18 mouse cellular contexts compared by ENCODE assay signal in genomic region chr2:164054671-164055070, GRCm38 (mm10). TPM values are rescaled to one million over a fixed set of nuclear protein-coding genes. Genes with fewer than 3 reads are reported as not detected.
DNase-seq lines count a peak whose midpoint lies in the region; ATAC-seq lines count a peak whose summit lies in the region.
"Had no signal": no experiment of that assay in that cellular context is flagged by ENCODE, and none has a peak within 500 bp of the region (broad histone marks: within the 10 kb centered on the region; RNA-seq: fewer than 3 reads in every experiment).

No protein-coding gene starts in this region.

- no peaks in the 10 kb centered on the region for H3K9me3 ChIP-seq in heart, embryonic 13.5 days
- H3K9me3 ChIP-seq in heart, embryonic 11.5 days (replicated peaks; ENCODE audit: control insufficient read depth, low read length) = no peaks in the 10 kb centered on the region
- H3K9me3 ChIP-seq: embryonic facial prominence, embryonic 12.5 days; forebrain, embryonic 15.5 days; G1E; hindbrain, embryonic 13.5 days had no signal

- H3K27ac ChIP-seq in heart, embryonic 13.5 days (replicated peaks) = peak overlapping the region; percentile 73; the same call in 1 of the 2 replicates
- no peak overlapping the region for H3K27ac ChIP-seq in heart, embryonic 11.5 days (ENCODE audit: low read depth, low read length)
- H3K27ac ChIP-seq: embryonic facial prominence, embryonic 12.5 days; forebrain, embryonic 15.5 days; hindbrain, embryonic 13.5 days; hindbrain, postnatal 0 days had no signal

- peak; percentile 15 to 36 for DNase-seq in cerebellum, adult 18-20 months
- DNase-seq in thymus, postnatal 0 days (ENCODE audit: low spot score) = peak; percentile 82
- DNase-seq in adrenal gland, postnatal 4 days (ENCODE audit: low spot score in 2 of 2) = no peak
- DNase-seq: B cell, adult 2 months; cerebellum, adult 8-10 months; gastrocnemius, postnatal 14 days; heart, adult 2 months; kidney, adult 18-20 months had no signal

- WGBS in heart, embryonic 13.5 days = 83% methylated on average over 8 of the region's 8 CpGs
- 87% methylated on average over 8 of the region's 8 CpGs for WGBS in heart, embryonic 11.5 days (ENCODE audit: insufficient replicate concordance)

- peaks cover 4% of the 10 kb centered on the region; the same call in 1 of the 2 replicates for H3K27me3 ChIP-seq in heart, embryonic 13.5 days (replicated peaks)
- no peaks in the 10 kb centered on the region; the same call in 1 of the 2 replicates for H3K27me3 ChIP-seq in heart, embryonic 11.5 days (ENCODE audit: control insufficient read depth, insufficient read depth, low read length)
- H3K27me3 ChIP-seq: embryonic facial prominence, embryonic 12.5 days; forebrain, embryonic 15.5 days; hindbrain, embryonic 13.5 days had no signal

- peaks cover 80% of the 10 kb centered on the region for H3K36me3 ChIP-seq in heart, embryonic 13.5 days
- H3K36me3 ChIP-seq in heart, embryonic 11.5 days (ENCODE audit: control insufficient read depth, insufficient read depth, low read length) = peaks cover 20% of the 10 kb centered on the region

- peaks cover 21% of the 10 kb centered on the region for H3K4me1 ChIP-seq in heart, embryonic 13.5 days
- peaks cover 18% of the 10 kb centered on the region for H3K4me1 ChIP-seq in heart, embryonic 11.5 days (ENCODE audit: control insufficient read depth, insufficient read depth, low read length)
- H3K4me1 ChIP-seq: embryonic facial prominence, embryonic 12.5 days; forebrain, embryonic 15.5 days; hindbrain, embryonic 13.5 days had no signal

- no peak overlapping the region for H3K9ac ChIP-seq in heart, embryonic 13.5 days
- H3K9ac ChIP-seq in heart, embryonic 11.5 days (ENCODE audit: low read depth, low read length) = no peak overlapping the region
- H3K9ac ChIP-seq: embryonic facial prominence, embryonic 12.5 days; forebrain, embryonic 15.5 days; hindbrain, embryonic 13.5 days had no signal

- no peak overlapping the region for H3K4me2 ChIP-seq in heart, embryonic 13.5 days
- no peak overlapping the region for H3K4me2 ChIP-seq in heart, embryonic 11.5 days
- H3K4me2 ChIP-seq: embryonic facial prominence, embryonic 12.5 days; forebrain, embryonic 15.5 days; hindbrain, embryonic 13.5 days had no signal

- ATAC-seq in cerebellum, adult (ENCODE audit: insufficient number of reproducible peaks, low FRiP score, low TSS enrichment) = no peak
- ATAC-seq in heart, embryonic 13.5 days (ENCODE audit: extremely low read depth, insufficient number of reproducible peaks, low FRiP score, low TSS enrichment) = no peak
- ATAC-seq in heart, embryonic 11.5 days (replicated peaks; ENCODE audit: insufficient number of reproducible peaks, low FRiP score, low TSS enrichment) = no peak
- no peak for ATAC-seq in monocyte, adult 5-6 weeks (replicated peaks; ENCODE audit: insufficient number of reproducible peaks, low FRiP score, low TSS enrichment, poor library complexity, severe bottlenecking)
- ATAC-seq: CD4-positive, CD25-positive, alpha-beta regulatory T cell, adult 4 months; forebrain, embryonic 15.5 days; hindbrain, postnatal 0 days had no signal

- H3K4me3 ChIP-seq in heart, embryonic 13.5 days = no peak overlapping the region
- no peak overlapping the region for H3K4me3 ChIP-seq in heart, embryonic 11.5 days (ENCODE audit: low read depth, low read length)
- H3K4me3 ChIP-seq: embryonic facial prominence, embryonic 12.5 days; forebrain, embryonic 15.5 days; heart, adult 2 months; hindbrain, embryonic 13.5 days had no signal

RNA-seq across cellular contexts. Expression of gene Stk4, which starts 15.5 kb away (rescaled TPM):
- 14.0 and 14.2 TPM in 2 replicates for polyA plus RNA-seq in heart, embryonic 13.5 days (2015; fragmentation: Nextera tagmentation; extraction: Ambion mirVana)
- polyA plus RNA-seq in heart, embryonic 11.5 days (2014; fragmentation: Nextera tagmentation; extraction: Ambion mirVana) = 20.8 and 21.4 TPM in 2 replicates
- polyA plus RNA-seq in thymus, postnatal 0 days (2015; fragmentation: Nextera tagmentation; extraction: Ambion mirVana) = 67.8 and 68.4 TPM in 2 replicates
- total RNA-seq in monocyte, adult 5-6 weeks (2017) = 304 to 378 TPM (median 341 TPM) in 3 replicates
- total RNA-seq in adrenal gland, postnatal 4 days (2021) = 10 to 100 TPM; 33.1 to 34.8 TPM

RNA-seq across cellular contexts. Expression of gene Tomm34, which starts 16.3 kb away (rescaled TPM):
- polyA plus RNA-seq in heart, embryonic 13.5 days (2015; fragmentation: Nextera tagmentation; extraction: Ambion mirVana) = 52.7 and 53.9 TPM in 2 replicates
- polyA plus RNA-seq in heart, embryonic 11.5 days (2014; fragmentation: Nextera tagmentation; extraction: Ambion mirVana) = 56.7 and 59.1 TPM in 2 replicates
- 80.0 and 80.8 TPM in 2 replicates for polyA plus RNA-seq in thymus, postnatal 0 days (2015; fragmentation: Nextera tagmentation; extraction: Ambion mirVana)
- 38.3 to 59.3 TPM (median 43.2 TPM) in 3 replicates for total RNA-seq in monocyte, adult 5-6 weeks (2017)
- total RNA-seq in adrenal gland, postnatal 4 days (2021) = 10 to 100 TPM; 42.5 to 55.2 TPM

RNA-seq across cellular contexts. Expression of gene Pabpc1l, which starts 29.4 kb away (rescaled TPM):
- 0.83 and 0.98 TPM in 2 replicates for polyA plus RNA-seq in heart, embryonic 13.5 days (2015; fragmentation: Nextera tagmentation; extraction: Ambion mirVana)
- polyA plus RNA-seq in heart, embryonic 11.5 days (2014; fragmentation: Nextera tagmentation; extraction: Ambion mirVana) = 0.61 and 0.66 TPM in 2 replicates
- 1.8 and 2.0 TPM in 2 replicates for polyA plus RNA-seq in thymus, postnatal 0 days (2015; fragmentation: Nextera tagmentation; extraction: Ambion mirVana)
- total RNA-seq in monocyte, adult 5-6 weeks (2017) = 1.9 to 3.5 TPM in 2 of 3 replicates, not detected in the other
- 1 to 10 TPM; 3.6 to 3.8 TPM for total RNA-seq in adrenal gland, postnatal 4 days (2021)

RNA-seq across cellular contexts. Expression of gene Ywhab, which starts 59.9 kb away (rescaled TPM):
- polyA plus RNA-seq in heart, embryonic 13.5 days (2015; fragmentation: Nextera tagmentation; extraction: Ambion mirVana) = 225 and 236 TPM in 2 replicates
- polyA plus RNA-seq in heart, embryonic 11.5 days (2014; fragmentation: Nextera tagmentation; extraction: Ambion mirVana) = 254 and 271 TPM in 2 replicates
- 265 and 278 TPM in 2 replicates for polyA plus RNA-seq in thymus, postnatal 0 days (2015; fragmentation: Nextera tagmentation; extraction: Ambion mirVana)
- 50.9 to 83.0 TPM (median 67.5 TPM) in 3 replicates for total RNA-seq in monocyte, adult 5-6 weeks (2017)
- total RNA-seq in adrenal gland, postnatal 4 days (2021) = 100 to 1,000 TPM; 260 to 263 TPM

Comparison
In these comparisons a context has a peak if more than half of its experiments do, and no peak if none do; other contexts are left out.
1. DNase-seq: peak in cerebellum, adult 18-20 months (2 of 2) and thymus, postnatal 0 days (single experiment); none in adrenal gland, postnatal 4 days (0 of 2).